Mouse (Mus musculus): ENCODE results near the gene Dgka.

Dgka gene

DNA sequence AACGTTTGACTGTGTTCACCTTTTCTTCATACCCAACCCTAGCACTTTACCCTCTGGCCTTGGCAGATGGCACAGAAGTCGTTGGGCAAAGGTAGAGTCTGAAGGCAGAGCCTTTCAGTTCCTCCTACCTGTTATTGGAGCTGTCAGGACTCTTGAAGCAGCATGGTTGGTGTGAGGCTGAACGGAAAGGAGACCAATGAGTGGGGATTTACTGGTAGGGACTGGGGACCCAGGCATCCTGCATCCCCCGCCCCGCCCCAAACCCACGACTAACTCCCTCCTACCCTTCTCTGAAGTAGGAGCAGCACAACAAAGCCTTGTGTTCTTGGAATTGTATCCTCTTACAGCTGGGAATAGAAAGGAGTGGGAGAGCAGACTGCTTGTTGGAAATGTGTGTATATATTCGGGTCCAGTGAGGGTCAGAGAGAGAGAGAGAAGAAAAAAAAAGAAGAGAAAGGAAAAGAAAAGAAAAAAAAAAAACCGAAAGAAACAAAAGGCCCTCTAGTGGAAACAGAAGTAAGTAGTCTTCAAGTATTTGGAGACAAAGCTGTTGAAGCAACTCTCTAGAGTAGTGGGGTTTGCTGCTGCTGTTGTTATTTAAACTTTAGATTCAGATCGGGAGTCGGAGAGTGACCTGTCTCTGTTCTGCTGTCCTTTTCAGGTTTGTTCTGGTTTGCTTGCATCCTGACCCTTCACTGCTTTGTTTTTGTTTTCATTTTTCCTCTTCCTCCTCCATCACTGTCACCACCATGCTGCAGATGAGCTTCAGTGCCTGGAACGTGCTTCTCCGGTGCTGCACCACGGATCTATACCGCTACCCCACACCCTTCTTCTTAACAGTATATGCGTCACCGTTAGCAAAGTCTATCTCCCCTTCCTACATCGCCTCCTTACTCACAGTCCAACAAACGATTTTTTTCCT, at the start of gene Dgka:
Dgka (minus strand) TSS at position 176 of the 922 bp plus-strand sequence.
- DNase-seq (ENCODE audit: low read depth, low spot score), result peak; percentile 48

DNA sequence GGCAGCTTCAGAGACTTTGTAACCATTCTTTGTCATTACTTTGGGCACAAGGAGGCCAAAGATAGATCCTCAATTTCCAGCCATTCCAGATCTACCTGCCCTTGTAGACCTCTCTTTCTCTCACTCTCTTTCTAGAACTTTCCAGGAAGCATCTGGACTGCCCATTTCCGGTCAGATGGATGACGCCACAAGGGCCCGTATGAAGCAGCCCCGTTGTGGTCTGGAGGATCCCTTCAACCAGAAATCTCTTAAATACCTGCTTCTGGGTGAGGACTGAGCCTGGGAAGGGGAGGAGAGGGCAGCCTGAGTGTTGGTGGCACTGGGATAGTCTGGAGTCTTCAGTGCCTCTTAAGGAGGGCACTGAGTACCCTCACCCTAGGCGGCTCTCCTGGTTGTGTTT, 49.7 kb upstream of the Dgka start:
- DNase-seq (ENCODE audit: low read depth, low spot score), result no peak

DNA sequence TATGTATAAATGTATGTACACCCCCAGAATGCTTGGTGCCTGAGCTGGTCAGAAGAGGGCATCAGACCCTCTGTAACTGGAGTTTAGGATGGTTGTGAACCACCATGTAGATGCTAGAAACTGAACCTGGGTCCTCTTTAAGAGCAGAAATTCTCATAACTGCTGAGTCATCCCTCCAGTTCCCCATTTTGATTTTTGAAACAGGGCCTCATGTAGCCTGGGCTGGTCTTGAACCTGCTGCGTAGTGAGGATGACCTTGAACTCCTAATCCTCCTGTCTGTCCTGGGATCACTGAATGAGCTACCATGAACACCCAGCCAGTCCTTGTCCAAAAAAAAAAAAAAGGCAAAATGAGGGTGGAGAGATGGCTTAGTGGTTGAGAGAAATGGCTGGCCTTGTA, 48.6 kb upstream of the Dgka start:
- DNase-seq (ENCODE audit: low read depth, low spot score), result no peak

DNA sequence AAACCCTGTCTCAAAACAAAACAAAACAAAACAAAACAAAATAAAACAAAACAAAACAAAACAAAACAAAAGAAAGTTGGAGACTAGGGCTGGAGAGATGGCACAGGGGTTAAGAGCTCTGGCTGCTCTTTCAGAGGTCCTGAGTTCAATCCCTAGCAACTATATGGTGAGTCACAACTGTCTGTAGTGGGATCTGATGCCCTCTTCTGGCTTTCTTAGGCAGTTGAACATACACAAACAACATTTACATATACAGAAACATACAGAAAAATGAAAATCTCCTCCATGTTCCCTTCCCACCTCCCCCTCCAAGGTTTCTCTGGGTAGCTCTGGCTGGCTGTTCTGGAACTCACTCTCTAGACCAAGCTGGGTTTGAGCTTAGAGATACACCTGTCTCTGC, 47.4 kb upstream of the Dgka start:
- DNase-seq (ENCODE audit: low read depth, low spot score), result no peak

DNA sequence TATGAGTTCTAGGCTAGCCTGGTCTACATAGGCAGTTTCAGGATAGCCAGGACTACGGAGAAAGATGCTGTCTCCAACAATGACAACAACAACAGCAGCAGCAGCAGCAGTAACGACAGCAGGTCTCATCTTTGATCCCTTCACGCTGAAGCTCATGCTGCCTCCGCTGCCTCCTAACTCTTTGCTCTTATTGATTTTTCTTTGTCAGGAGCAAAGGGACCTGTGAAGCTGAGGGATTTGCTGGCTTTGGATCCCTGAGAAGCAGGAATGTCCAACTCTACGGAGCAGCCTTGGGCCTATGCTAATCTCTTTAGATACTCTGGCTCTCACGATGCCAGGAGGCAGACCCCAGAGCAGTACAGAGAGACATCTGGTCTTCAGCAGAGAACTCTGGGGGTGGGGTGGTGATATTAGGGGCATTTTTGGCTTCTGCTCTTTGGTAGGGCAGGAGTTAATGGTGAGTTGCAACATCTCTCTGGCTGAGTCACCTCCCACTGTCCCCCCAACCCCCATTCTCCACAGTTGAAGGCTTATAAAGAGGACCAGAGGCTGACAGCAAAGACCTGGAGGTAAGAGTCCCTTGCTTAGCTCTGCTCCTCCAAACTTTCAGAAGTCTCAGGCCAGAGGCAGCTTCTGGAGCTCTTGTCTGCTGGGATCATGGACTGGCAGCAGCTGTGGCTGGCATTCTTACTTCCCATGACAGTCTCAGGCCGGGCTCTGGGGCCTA, 45.9 kb upstream of the Dgka start, which contains the start of gene Mmp19:
Mmp19 (plus strand) TSS at position 513 of the 727 bp plus-strand sequence.
- DNase-seq (ENCODE audit: low read depth, low spot score), result no peak

DNA sequence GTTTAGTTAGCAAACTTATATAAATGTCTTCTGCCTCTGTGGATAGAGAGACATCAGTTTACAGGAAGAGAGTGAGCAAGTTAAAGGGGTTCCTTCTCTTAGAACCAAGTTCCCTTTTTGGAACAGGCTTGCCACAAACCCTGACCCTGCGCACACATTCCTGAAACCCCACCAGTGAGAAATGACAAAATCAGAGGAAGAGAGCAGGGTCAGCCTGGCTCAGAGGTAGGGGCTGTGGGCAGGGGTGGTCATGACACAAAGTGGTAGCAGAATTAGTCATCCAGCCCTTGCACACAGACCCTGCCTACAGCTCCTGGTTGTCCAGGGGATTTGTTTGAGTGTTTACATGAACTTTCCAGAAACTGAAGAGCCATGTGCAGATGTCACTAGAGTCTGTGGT, 35.5 kb upstream of the Dgka start:
- DNase-seq (ENCODE audit: low read depth, low spot score), result no peak

DNA sequence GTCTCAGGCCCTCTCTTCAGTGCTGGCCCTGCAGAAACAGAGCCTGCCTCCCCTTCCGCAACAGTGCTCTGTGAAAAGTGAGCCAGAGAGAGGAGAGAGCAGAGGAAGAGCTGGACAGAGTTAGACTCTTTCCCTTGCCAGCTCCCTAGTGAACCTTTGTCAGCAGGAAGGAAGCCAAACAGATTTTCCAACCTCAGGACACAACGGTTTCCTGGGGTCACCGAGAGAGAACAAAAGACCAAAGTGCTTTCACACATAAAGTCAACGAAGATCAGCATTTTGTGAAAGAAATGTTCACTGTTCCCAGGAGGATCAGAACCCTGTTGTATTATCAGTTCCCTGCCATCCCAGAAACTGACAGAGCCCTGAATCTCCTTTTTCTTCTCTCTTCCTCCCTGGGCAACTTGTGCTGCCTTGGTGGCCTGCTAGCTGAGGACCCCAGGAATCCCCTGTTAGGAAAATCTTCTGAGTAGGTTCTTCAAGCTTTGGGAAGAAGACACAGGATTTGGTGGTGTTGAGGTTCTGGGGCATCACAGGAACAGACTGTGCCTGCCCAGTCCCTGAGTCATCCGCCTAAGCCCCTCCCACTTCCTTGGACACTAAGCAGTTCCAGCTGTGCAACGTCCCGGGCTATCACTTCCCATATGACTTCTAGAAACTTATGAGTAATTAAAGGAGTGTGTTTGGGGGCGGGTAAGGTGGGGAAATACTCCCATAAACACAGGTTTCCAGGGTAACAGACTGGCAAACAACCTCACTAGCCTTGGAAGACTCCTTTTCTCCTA, 34.5 kb upstream of the Dgka start:
- no peak for DNase-seq (ENCODE audit: low read depth, low spot score)

DNA sequence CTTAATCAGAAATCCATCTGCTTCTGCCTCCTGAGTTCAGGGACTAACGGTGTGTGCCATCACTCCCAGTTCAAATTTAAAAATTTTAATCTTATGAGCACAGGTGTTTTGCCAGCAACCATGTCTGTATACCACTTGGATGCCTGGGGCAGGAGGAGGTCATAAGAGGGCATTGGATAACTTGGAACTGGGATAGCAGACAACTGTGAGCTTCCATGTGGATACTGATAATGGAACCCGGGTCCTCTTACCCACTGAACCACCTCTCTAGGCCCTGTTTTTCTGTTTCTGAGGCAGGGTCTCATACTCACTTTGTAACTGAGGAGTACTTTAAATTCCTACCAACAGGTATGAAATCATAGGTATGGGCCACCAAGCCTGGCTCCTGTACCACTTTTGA, 33.8 kb upstream of the Dgka start:
- no peak for DNase-seq (ENCODE audit: low read depth, low spot score)

DNA sequence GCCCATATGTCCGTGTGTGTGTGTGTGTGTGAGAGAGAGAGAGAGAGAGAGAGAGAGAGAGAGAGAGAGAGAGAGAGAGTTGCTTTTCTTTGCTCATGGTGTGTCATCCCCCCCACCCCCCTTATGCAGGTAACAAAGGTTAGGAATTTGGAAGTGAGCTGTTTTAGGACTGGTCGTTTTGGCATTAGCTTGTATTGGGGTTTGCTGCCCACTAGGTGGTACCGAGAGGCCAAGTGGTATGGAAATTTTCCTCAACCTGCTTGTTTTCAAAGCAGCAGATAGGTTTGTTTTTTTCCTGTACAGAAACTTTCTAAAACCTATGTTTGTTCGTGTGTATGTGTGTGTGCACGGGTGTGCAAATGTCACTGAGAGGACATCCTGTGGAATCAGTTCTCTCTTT, 29.0 kb upstream of the Dgka start:
- peak; percentile 57 for DNase-seq (ENCODE audit: low read depth, low spot score)

DNA sequence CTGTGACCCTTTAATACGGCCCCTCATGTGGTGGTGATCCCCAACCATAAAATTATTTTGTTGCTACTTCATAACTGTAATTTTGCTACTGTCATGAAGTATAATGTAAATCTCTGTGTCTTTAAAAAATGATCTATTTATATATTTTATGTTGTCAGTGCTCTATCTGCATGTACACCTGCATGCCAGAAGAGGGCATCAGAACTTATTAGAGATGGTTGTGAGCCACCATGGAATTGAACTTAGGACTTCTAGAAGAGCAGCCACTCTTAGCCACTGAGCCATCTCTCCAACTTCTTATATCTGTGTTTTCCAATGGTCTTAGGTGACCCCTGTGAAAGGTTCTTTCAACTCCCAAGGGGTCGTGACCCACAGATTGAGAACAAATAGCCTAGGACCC, 28.2 kb upstream of the Dgka start:
- DNase-seq (ENCODE audit: low read depth, low spot score), result no peak

DNA sequence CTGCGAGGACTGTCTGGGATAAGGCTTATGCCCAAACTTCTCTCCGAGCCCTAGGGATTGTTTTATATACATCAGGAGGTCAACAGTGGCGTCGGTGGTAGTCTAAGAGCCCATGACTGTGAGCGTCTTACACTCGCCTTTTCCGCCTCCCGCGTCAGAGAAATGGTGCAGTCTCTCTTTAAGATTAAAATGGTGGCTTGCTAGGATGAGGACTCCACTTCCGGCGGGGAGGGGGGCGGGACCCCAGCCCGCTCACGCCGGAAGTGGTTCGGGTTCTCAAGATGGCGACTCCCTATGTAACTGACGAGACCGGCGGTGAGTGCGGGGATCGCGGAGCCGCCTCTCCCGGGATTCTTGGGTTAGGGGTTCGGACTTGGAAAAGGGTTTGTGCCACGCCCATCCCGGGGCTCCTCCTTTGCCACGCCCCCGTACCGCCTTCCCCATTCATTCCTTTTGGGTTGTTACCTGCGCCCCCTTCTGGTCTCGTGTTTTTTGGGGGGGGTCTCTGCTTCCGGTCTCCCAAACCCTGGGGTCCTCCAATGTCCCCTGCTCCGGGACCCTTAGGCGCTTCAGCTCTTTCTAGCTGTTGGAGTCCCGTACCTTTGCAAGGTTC, 3.7 kb upstream of the Dgka start:
- DNase-seq (ENCODE audit: low read depth, low spot score), result peak; percentile 93

DNA sequence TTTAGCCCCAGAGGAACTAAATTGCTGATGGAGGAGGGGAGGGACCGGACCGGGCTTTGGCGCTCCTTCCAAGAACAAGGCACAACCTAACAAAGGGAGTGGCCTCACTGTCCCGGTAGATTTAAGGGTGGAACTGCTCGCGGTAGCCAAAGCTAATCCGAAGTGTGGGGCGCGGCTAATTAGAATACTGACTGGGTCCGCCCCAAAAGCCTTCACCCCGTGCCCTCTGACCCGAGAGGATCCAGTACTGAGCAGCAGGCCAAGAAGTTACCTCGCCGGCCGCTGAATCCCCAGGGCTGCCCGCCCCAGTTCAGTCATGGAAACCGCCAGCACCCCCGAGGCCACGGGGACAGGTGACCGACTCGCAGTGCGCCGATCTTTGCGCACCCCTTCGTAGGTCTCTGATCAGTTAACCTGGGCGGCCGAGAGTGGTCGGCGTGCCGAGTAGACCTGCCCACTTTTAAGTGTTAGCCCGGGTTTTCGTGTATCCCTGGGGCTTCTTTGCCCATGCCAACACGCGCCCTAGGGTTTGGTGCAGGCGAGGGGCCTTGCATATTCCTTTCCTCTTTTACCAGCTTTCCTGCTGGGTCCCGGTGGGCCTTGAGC, 3.1 kb upstream of the Dgka start, which contains the start of gene Pym1:
Pym1 (plus strand) TSS at position 244 of the 606 bp plus-strand sequence.
- peak; percentile 96 for DNase-seq (ENCODE audit: low read depth, low spot score)

DNA sequence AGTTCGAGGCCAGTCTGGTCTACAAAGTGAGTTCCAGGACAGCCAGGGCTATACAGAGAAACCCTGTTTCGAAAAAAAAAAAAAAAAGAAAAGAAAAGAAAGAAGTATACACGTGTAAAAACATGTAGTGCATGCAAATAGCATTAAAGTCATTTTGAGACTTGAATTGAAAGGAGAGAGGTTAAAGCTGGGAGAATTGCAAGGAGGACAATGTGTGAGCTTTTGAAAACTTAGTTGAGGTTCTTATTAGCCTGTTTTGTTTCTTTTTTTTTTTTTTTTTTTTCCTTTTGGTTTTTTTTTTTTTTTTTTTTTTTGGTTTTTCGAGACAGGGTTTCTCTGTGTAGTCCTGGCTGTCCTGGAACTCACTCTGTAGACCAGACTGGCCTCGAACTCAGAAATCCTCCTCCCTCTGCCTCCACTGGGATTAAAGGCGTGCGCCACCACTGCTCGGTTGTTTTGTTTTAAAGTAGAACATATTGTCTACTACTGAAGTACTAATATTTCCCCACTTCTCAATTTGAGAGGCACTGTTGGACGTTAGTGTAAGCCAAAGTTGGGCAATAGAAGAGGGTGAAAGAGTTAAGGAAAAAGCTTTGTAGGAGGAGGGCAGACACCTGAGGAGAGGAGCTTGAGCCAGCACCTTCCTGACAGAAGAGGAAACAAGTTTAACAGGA, 2.5 kb upstream of the Dgka start:
- DNase-seq (ENCODE audit: low read depth, low spot score), result no peak

DNA sequence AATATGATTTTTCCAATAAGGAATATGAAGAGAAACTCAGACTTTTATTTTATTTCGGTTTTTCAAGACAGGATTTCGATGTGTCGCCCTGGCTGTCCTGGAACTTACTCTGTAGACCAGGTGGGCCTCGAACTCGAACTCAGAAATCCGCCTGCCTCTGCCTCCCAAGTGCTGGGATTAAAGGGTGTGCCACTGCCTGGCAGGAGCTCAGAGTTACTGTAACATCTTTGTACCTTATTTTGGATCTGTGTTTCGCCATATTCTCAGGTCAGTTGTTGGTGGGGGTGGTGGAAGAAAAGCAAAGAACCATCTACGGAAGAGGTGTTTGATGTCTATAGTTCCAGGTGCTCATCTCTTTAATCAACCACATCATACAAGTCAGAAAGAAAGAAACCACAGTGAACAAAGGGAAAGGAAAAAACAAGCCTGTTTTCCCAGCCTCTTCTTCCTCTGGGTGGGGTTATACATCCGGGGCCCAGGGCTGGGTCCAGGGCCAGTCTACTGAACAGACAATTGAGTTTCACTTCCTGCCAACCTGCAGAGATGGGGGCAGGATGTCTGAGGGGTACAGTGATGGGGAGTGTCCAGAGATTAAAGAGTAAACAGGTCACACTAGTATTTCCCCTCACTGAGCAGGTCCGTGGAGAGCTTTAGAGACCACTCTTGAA, 1.4 kb upstream of the Dgka start:
- DNase-seq (ENCODE audit: low read depth, low spot score), result peak; percentile 30

DNA sequence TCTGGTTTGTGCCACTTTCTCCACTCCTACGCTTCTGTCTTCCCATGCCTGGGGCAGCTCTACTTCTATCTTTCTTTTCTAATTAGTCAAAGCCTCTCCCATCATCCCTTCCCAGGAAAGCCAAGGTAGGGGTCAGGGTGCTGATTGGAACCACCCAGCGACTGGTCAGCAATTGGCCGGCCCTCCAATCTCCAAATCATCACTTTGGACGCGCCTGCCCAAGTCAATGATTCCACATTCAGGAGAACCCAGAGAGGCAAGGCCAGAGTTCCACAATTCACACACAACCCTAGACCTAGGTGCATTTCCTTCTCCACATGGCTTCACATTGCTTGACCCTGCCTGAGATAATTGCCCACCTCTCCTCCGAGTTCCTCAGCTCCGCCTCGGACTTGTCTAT, 444 bp downstream of the Dgka start:
- no peak for DNase-seq (ENCODE audit: low read depth, low spot score)

DNA sequence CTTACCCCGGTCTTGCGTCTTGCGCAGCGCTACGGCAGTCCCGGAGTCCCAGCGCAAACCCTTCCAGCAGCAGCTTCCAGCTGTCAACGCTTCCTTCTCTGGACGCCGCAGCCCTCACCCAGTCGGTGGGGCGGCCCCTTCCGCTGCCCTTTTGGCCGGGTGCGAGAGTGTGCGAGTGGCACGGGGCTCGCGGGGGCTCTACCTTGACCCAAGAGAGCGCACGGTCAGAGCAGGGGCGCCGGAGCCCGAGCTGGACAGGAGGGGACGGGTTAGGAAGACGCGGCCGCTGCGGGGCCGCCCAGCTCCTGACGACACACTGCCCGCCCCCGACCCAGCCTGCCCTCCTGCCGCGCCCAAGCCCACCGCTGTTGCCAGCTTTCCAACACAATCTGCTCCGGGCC, 864 bp downstream of the Dgka start:
- DNase-seq (ENCODE audit: low read depth, low spot score), result peak; percentile 25

DNA sequence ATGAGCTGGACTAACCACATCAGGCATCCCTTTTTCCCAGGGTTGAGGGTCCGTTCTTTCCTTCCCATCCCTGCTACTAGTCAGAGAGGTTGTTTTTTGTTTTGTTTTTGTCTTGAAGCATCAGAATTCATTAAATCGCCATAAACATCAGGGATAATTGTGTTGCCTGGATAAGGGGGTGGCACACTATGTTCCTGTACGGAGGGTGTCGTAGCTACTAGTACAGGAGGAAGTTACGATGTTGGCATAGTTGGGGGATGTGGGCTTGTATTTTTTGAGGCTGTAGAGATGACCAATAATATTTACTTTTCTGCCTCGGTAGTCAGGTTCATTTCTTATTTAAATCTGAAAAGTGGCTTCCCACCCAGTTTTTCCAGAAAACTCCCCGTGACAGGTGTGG, 1.4 kb downstream of the Dgka start:
- no peak for DNase-seq (ENCODE audit: low read depth, low spot score)

DNA sequence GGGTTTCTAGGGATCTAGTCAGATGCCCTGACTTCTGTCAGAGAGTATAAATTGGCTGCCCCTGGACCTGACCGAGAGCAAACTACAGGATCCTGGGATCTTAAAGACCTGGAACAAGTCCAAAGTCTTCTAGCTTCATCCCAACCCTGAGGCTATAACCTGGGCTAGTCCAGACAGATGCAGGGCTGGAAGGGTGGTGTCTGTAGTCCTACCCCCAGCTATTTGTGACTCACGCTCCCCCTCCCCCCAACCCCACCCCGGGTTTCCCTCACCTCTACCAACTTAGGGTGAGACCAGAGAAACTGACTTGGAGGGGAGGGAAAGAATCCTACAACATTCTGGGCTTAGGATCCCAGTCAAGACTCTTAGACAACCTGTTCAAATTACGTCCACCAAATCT, 2.0 kb downstream of the Dgka start:
- peak; percentile 76 for DNase-seq (ENCODE audit: low read depth, low spot score)

DNA sequence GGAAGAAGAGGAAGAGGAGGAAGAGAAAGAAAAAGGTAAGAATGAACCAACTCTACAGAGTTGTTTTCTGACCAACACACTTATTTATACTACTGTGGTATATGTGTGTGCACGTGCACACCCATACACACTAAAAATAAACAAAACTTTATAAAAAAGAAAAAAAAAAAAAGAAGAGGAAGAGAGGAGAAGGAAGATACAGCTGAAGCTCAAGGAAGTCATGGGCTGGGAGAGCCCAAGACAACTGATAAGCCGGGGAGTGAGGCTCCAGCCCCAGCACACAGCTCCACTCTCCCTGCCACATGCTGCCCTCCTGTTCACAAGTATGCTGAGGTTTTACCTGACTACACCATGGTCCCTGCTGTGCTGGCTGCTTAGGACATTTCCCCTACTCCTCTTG, 4.4 kb downstream of the Dgka start:
- DNase-seq (ENCODE audit: low read depth, low spot score), result no peak

DNA sequence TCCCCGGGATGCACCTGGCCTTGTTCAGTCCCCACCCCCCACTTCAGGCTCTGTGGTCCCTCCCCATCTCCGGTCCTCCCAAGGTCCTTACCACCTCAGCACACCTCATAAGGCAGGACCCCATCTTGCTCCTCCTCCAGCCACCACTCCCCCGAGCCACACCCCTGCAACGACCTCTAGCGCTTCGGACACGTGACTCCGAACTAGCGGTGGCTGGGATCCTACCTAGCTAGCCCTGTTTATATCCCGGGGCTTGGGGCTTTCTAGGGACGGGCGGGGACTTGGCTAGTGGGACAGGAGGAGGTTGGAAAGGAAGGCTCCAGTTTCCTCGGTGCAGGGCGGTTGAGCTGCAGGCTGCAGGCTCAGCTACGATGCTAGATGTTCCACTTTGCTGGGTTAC, 7.2 kb downstream of the Dgka start:
- peak; percentile 97 for DNase-seq (ENCODE audit: low read depth, low spot score)
